Mouse (Mus musculus): Measurements from ENCODE around the gene Fut7.
A peak's percentile ranks its signal among the peaks of the same experiment; 100 is the strongest.

Fut7 gene

GRCm38 (mm10) chr2:25425481-25425880 lies 2.4 kb downstream of the Fut7 start:
- DNase-seq (ENCODE audit: low read depth) = peak; percentile 45

- DNase-seq (ENCODE audit: low read depth) = peak; percentile 96
Observed at GRCm38 (mm10) chr2:25426721-25427191, 3.7 kb downstream of the Fut7 start.

- no peak for DNase-seq (ENCODE audit: low read depth)
Observed at GRCm38 (mm10) chr2:25427256-25427655, 4.2 kb downstream of the Fut7 start.

- peak; percentile 95 for DNase-seq (ENCODE audit: low read depth)
Observed at GRCm38 (mm10) chr2:25428442-25429236, 5.6 kb downstream of the Fut7 start, which contains the start of gene Abca2. TSS of gene Abca2 (plus strand) at chr2:25428703.

- DNase-seq (ENCODE audit: low read depth) = peak; percentile 40
Observed at GRCm38 (mm10) chr2:25429435-25430180, 6.5 kb downstream of the Fut7 start.

GRCm38 (mm10) chr2:25430395-25431233 lies 7.5 kb downstream of the Fut7 start:
- peak; percentile 18 for DNase-seq (ENCODE audit: low read depth)

- no peak for DNase-seq (ENCODE audit: low read depth)
Observed at GRCm38 (mm10) chr2:25431308-25431855, 8.3 kb downstream of the Fut7 start.

GRCm38 (mm10) chr2:25432326-25433098 lies 9.4 kb downstream of the Fut7 start:
- DNase-seq (ENCODE audit: low read depth) = no peak

- no peak for DNase-seq (ENCODE audit: low read depth)
Observed at GRCm38 (mm10) chr2:25433101-25433500, 10.0 kb downstream of the Fut7 start.

GRCm38 (mm10) chr2:25434292-25434691 lies 11.2 kb downstream of the Fut7 start:
- DNase-seq (ENCODE audit: low read depth) = no peak

GRCm38 (mm10) chr2:25436286-25436820 lies 13.3 kb downstream of the Fut7 start:
- no peak for DNase-seq (ENCODE audit: low read depth)

- no peak for DNase-seq (ENCODE audit: low read depth)
Observed at GRCm38 (mm10) chr2:25441067-25441466, 18.0 kb downstream of the Fut7 start.

GRCm38 (mm10) chr2:25442682-25443081 lies 19.6 kb downstream of the Fut7 start:
- DNase-seq (ENCODE audit: low read depth) = no peak

GRCm38 (mm10) chr2:25450853-25451647 lies 28.0 kb downstream of the Fut7 start:
- DNase-seq (ENCODE audit: low read depth) = no peak

- no peak for DNase-seq (ENCODE audit: low read depth)
Observed at GRCm38 (mm10) chr2:25452951-25453350, 29.9 kb downstream of the Fut7 start.

- no peak for DNase-seq (ENCODE audit: low read depth)
Observed at GRCm38 (mm10) chr2:25456205-25456953, 33.3 kb downstream of the Fut7 start, which contains the start of gene Clic3. TSS of gene Clic3 (plus strand) at chr2:25456838.

- DNase-seq (ENCODE audit: low read depth) = no peak
Observed at GRCm38 (mm10) chr2:25457022-25457896, 34.2 kb downstream of the Fut7 start.

GRCm38 (mm10) chr2:25458911-25459310 lies 35.8 kb downstream of the Fut7 start:
- DNase-seq (ENCODE audit: low read depth) = no peak
